In genomic region chr14:72113377-72113993, GRCm38 (mm10) we compare ENCODE assay signal across 13 mouse cellular contexts.
"Had no signal": no experiment of that assay in that cellular context is flagged by ENCODE, and none has a peak within 500 bp of the region (broad histone marks: within the 10 kb centered on the region; RNA-seq: fewer than 3 reads in every experiment).

No protein-coding gene starts in this region.

- H3K9ac ChIP-seq: limb, embryonic 12.5 days; midbrain, embryonic 13.5 days had no signal

- H3K4me1 ChIP-seq: limb, embryonic 12.5 days; midbrain, embryonic 13.5 days had no signal

- ATAC-seq: lung, postnatal 0 days; midbrain, embryonic 13.5 days had no signal

- H3K27ac ChIP-seq: kidney, postnatal 0 days; limb, embryonic 12.5 days; midbrain, embryonic 13.5 days had no signal

- H3K4me3 ChIP-seq: limb, embryonic 12.5 days; midbrain, embryonic 13.5 days had no signal

- H3K4me2 ChIP-seq: limb, embryonic 12.5 days; midbrain, embryonic 13.5 days had no signal

- DNase-seq: kidney, adult 11 months; kidney, adult 9 months; lung, adult 2 months; lung, postnatal 36 days; right cerebral cortex, adult 18-20 months; right cerebral cortex, postnatal 25 days; spleen, adult 18-20 months; thymus, adult 18-20 months; thymus, postnatal 14 days had no signal

- H3K36me3 ChIP-seq: limb, embryonic 12.5 days; midbrain, embryonic 13.5 days had no signal

- H3K9me3 ChIP-seq: limb, embryonic 12.5 days; midbrain, embryonic 13.5 days had no signal

- H3K27me3 ChIP-seq: limb, embryonic 12.5 days; midbrain, embryonic 13.5 days had no signal
